Mouse (Mus musculus): Measurements from ENCODE around the gene Cox7a1. TPM values are rescaled to one million over a fixed set of nuclear protein-coding genes. Genes with fewer than 3 reads are reported as not detected.
A peak's percentile ranks its signal among the peaks of the same experiment; 100 is the strongest.
"Not testable (repeated sequence)": the region's sequence is repeated elsewhere in the genome, so short reads cannot be mapped to it uniquely, and the experiment has no call there.

Gene Cox7a1
- polyA plus RNA-seq, 1 experiment from 2014 or later = 4.5 TPM

GRCm38 (mm10) chr7:30168914-30169582, 14.9 kb upstream of the Cox7a1 start:
- ATAC-seq (ENCODE audit: low FRiP score) = peak; percentile 53

GRCm38 (mm10) chr7:30169583-30170282, 14.2 kb upstream of the Cox7a1 start, which contains the start of gene Zfp146:
Zfp146 (minus strand) TSS chr7:30169750.
- under 1% methylated on average over 36 of the region's 36 CpGs for WGBS

More at GRCm38 (mm10) chr7:30168914-30169582, 14.9 kb upstream of the Cox7a1 start:
- no peak for DNase-seq (ENCODE audit: low spot score)
- Histone ChIP-seq H3K4me2 (replicated peaks; ENCODE audit: low read depth, low read length) (peak overlapping the region; percentile 23), H3K4me3 (ENCODE audit: low read depth, low read length) (peak overlapping the region; percentile 62), H3K9me3 (ENCODE audit: control insufficient read depth, low read length) (peaks cover 14% of the 10 kb centered on the region), H3K9ac (ENCODE audit: low read depth, low read length) (peak overlapping the region; percentile 91), H3K36me3 (ENCODE audit: control insufficient read depth, insufficient read depth, low read length) (peaks cover 15% of the 10 kb centered on the region), H3K4me1 (replicated peaks; ENCODE audit: control insufficient read depth, insufficient read depth, low read length) (no peaks in the 10 kb centered on the region), H3K27me3 (ENCODE audit: control insufficient read depth, insufficient read depth, low read length) (no peaks in the 10 kb centered on the region), H3K27ac (ENCODE audit: low read depth, low read length) (peak overlapping the region; percentile 85)
- 3% methylated on average over 21 of the region's 21 CpGs for WGBS

GRCm38 (mm10) chr7:30170283-30170951, 13.5 kb upstream of the Cox7a1 start:
- peak overlapping the region; percentile 68 for H3K4me2 ChIP-seq (replicated peaks; ENCODE audit: low read depth, low read length)
- peaks cover 9% of the 10 kb centered on the region for H3K36me3 ChIP-seq (ENCODE audit: control insufficient read depth, insufficient read depth, low read length)
- no peaks in the 10 kb centered on the region for H3K27me3 ChIP-seq (ENCODE audit: control insufficient read depth, insufficient read depth, low read length)
- no peaks in the 10 kb centered on the region for H3K4me1 ChIP-seq (replicated peaks; ENCODE audit: control insufficient read depth, insufficient read depth, low read length)
- no peak for DNase-seq (ENCODE audit: low spot score)
- H3K9ac ChIP-seq (ENCODE audit: low read depth, low read length) = peak overlapping the region; percentile 53
- 33% methylated on average over 11 of the region's 11 CpGs for WGBS
- ATAC-seq (ENCODE audit: low FRiP score) = peak; percentile 50
- peaks cover 7% of the 10 kb centered on the region for H3K9me3 ChIP-seq (ENCODE audit: control insufficient read depth, low read length)
- H3K27ac ChIP-seq (ENCODE audit: low read depth, low read length) = peak overlapping the region; percentile 85
- peak overlapping the region; percentile 62 for H3K4me3 ChIP-seq (ENCODE audit: low read depth, low read length)

More at GRCm38 (mm10) chr7:30169583-30170282, 14.2 kb upstream of the Cox7a1 start, which contains the start of gene Zfp146:
- peak; percentile 97 for ATAC-seq (ENCODE audit: low FRiP score)
- Histone ChIP-seq H3K27me3 (ENCODE audit: control insufficient read depth, insufficient read depth, low read length) (no peaks in the 10 kb centered on the region), H3K9me3 (ENCODE audit: control insufficient read depth, low read length) (peaks cover 11% of the 10 kb centered on the region), H3K4me2 (replicated peaks; ENCODE audit: low read depth, low read length) (peak within 1 kb of the TSS; percentile 68), H3K4me3 (ENCODE audit: low read depth, low read length) (peak within 1 kb of the TSS; percentile 62), H3K36me3 (ENCODE audit: control insufficient read depth, insufficient read depth, low read length) (peaks cover 12% of the 10 kb centered on the region), H3K27ac (ENCODE audit: low read depth, low read length) (peak within 1 kb of the TSS; percentile 85), H3K9ac (ENCODE audit: low read depth, low read length) (peak within 1 kb of the TSS; percentile 91), H3K4me1 (replicated peaks; ENCODE audit: control insufficient read depth, insufficient read depth, low read length) (no peaks in the 10 kb centered on the region)
- DNase-seq (ENCODE audit: low spot score) = peak; percentile 93

- Histone ChIP-seq H3K4me2 (replicated peaks; ENCODE audit: low read depth, low read length) (no peak overlapping the region), H3K36me3 (ENCODE audit: control insufficient read depth, insufficient read depth, low read length) (0 out of 2 replicates have a peak, but pooled peaks cover 2% of the 10 kb centered on the region), H3K9ac (ENCODE audit: low read depth, low read length) (no peak overlapping the region), H3K27me3 (ENCODE audit: control insufficient read depth, insufficient read depth, low read length) (no peaks in the 10 kb centered on the region), H3K4me3 (ENCODE audit: low read depth, low read length) (no peak overlapping the region), H3K4me1 (replicated peaks; ENCODE audit: control insufficient read depth, insufficient read depth, low read length) (no peaks in the 10 kb centered on the region), H3K9me3 (ENCODE audit: control insufficient read depth, low read length) (no peaks in the 10 kb centered on the region), H3K27ac (ENCODE audit: low read depth, low read length) (no peak overlapping the region)
- no peak for DNase-seq (ENCODE audit: low spot score)
- WGBS = 84% methylated on average over 12 of the region's 12 CpGs
- no peak for ATAC-seq (ENCODE audit: low FRiP score)
These were observed 7.5 kb upstream of the Cox7a1 start for GRCm38 (mm10) chr7:30176474-30176873.

GRCm38 (mm10) chr7:30178256-30178655, 5.7 kb upstream of the Cox7a1 start:
- WGBS = 91% methylated on average over 11 of the region's 11 CpGs
- no peak overlapping the region for H3K4me2 ChIP-seq (replicated peaks; ENCODE audit: low read depth, low read length)
- H3K9me3 ChIP-seq (ENCODE audit: control insufficient read depth, low read length) = no peaks in the 10 kb centered on the region
- no peak overlapping the region for H3K27ac ChIP-seq (ENCODE audit: low read depth, low read length)
- H3K27me3 ChIP-seq (ENCODE audit: control insufficient read depth, insufficient read depth, low read length) = no peaks in the 10 kb centered on the region
- H3K4me1 ChIP-seq (replicated peaks; ENCODE audit: control insufficient read depth, insufficient read depth, low read length) = no peaks in the 10 kb centered on the region
- no peak overlapping the region for H3K4me3 ChIP-seq (ENCODE audit: low read depth, low read length)
- H3K9ac ChIP-seq (ENCODE audit: low read depth, low read length) = no peak overlapping the region
- no peak for ATAC-seq (ENCODE audit: low FRiP score)
- no peak for DNase-seq (ENCODE audit: low spot score)
- 0 out of 2 replicates have a peak, but pooled peaks cover 2% of the 10 kb centered on the region for H3K36me3 ChIP-seq (ENCODE audit: control insufficient read depth, insufficient read depth, low read length)

- Histone ChIP-seq H3K4me1 (replicated peaks; ENCODE audit: control insufficient read depth, insufficient read depth, low read length) (no peaks in the 10 kb centered on the region), H3K27ac (ENCODE audit: low read depth, low read length) (no peak overlapping the region), H3K27me3 (ENCODE audit: control insufficient read depth, insufficient read depth, low read length) (no peaks in the 10 kb centered on the region), H3K9ac (ENCODE audit: low read depth, low read length) (no peak overlapping the region), H3K4me3 (ENCODE audit: low read depth, low read length) (no peak overlapping the region), H3K4me2 (replicated peaks; ENCODE audit: low read depth, low read length) (no peak overlapping the region), H3K9me3 (ENCODE audit: control insufficient read depth, low read length) (no peaks in the 10 kb centered on the region), H3K36me3 (ENCODE audit: control insufficient read depth, insufficient read depth, low read length) (0 out of 2 replicates have a peak, but pooled peaks cover 2% of the 10 kb centered on the region)
- DNase-seq (ENCODE audit: low spot score) (peak; percentile 86), ATAC-seq (ENCODE audit: low FRiP score) (0 out of 2 replicates have a peak, but pooled peaks have one; percentile 11)
- 3% methylated on average over 4 of the region's 4 CpGs for whole genome bisulfite sequencing
These were observed 2.6 kb upstream of the Cox7a1 start for GRCm38 (mm10) chr7:30181308-30181707.

GRCm38 (mm10) chr7:30181929-30182328, 2.0 kb upstream of the Cox7a1 start:
- H3K4me3 ChIP-seq (ENCODE audit: low read depth, low read length); H3K27ac ChIP-seq (ENCODE audit: low read depth, low read length); H3K36me3 ChIP-seq (ENCODE audit: control insufficient read depth, insufficient read depth, low read length); DNase-seq (ENCODE audit: low spot score); H3K9ac ChIP-seq (ENCODE audit: low read depth, low read length); H3K4me2 ChIP-seq (replicated peaks; ENCODE audit: low read depth, low read length); H3K9me3 ChIP-seq (ENCODE audit: control insufficient read depth, low read length); ATAC-seq (ENCODE audit: low FRiP score); H3K4me1 ChIP-seq (replicated peaks; ENCODE audit: control insufficient read depth, insufficient read depth, low read length); H3K27me3 ChIP-seq (ENCODE audit: control insufficient read depth, insufficient read depth, low read length): not testable (repeated sequence)
- 90% methylated on average over 10 of the region's 10 CpGs for WGBS

- DNase-seq (ENCODE audit: low spot score); H3K4me2 ChIP-seq (replicated peaks; ENCODE audit: low read depth, low read length); H3K4me3 ChIP-seq (ENCODE audit: low read depth, low read length); H3K36me3 ChIP-seq (ENCODE audit: control insufficient read depth, insufficient read depth, low read length); ATAC-seq (ENCODE audit: low FRiP score); H3K9ac ChIP-seq (ENCODE audit: low read depth, low read length); H3K9me3 ChIP-seq (ENCODE audit: control insufficient read depth, low read length); H3K27me3 ChIP-seq (ENCODE audit: control insufficient read depth, insufficient read depth, low read length); H3K4me1 ChIP-seq (replicated peaks; ENCODE audit: control insufficient read depth, insufficient read depth, low read length); H3K27ac ChIP-seq (ENCODE audit: low read depth, low read length): not testable (repeated sequence)
- 68% methylated on average over 6 of the region's 7 CpGs for WGBS
These were observed 755 bp upstream of the Cox7a1 start for GRCm38 (mm10) chr7:30183189-30183588.
